Mouse (Mus musculus) forebrain, embryonic 13.5 days (tissue): ENCODE measurements around the gene Ccpg1os. TPM values are rescaled to one million over a fixed set of nuclear protein-coding genes. Genes with fewer than 3 reads are reported as not detected.

ENCODE experiments used
- ATAC-seq: fragments of 200-750 bp; cut with Nextera tagmentation; 2 replicates; pipeline ENCODE4 v1.8.0; 2017
- H3K27ac ChIP-seq: fragments of 300-500 bp; sonication (generic); 2 replicates; pipeline ENCODE4 v1.5.1; 2015; ENCODE audit warnings: inconsistent platforms, mild to moderate bottlenecking, moderate library complexity
- H3K27me3 ChIP-seq: fragments of 300-500 bp; sonication (generic); 2 replicates; pipeline ENCODE4 v1.6.1; 2015; ENCODE audit warnings: mild to moderate bottlenecking, inconsistent platforms
- H3K36me3 ChIP-seq: fragments of 300-500 bp; sonication (generic); 2 replicates; pipeline ENCODE4 v1.6.1; 2015; ENCODE audit warnings: mild to moderate bottlenecking, inconsistent platforms; ENCODE audit not compliant: poor library complexity, severe bottlenecking
- H3K4me1 ChIP-seq: fragments of 300-500 bp; sonication (generic); 2 replicates; pipeline ENCODE4 v1.6.1; 2015; ENCODE audit warnings: inconsistent platforms
- H3K4me2 ChIP-seq: fragments of 300-500 bp; sonication (generic); 2 replicates; pipeline ENCODE4 v1.6.1; 2015; ENCODE audit warnings: inconsistent platforms, mild to moderate bottlenecking, moderate library complexity
- H3K4me3 ChIP-seq: fragments of 300-500 bp; sonication (generic); 2 replicates; pipeline ENCODE4 v1.5.1; 2015; ENCODE audit warnings: mild to moderate bottlenecking, inconsistent platforms
- H3K9ac ChIP-seq: fragments of 300-500 bp; sonication (generic); 2 replicates; pipeline ENCODE4 v1.6.1; 2015; ENCODE audit warnings: mild to moderate bottlenecking, inconsistent platforms
- H3K9me3 ChIP-seq: fragments of 300-500 bp; sonication (generic); replicated peaks from 2 replicates; pipeline ENCODE4 v1.6.1; 2016; ENCODE audit warnings: inconsistent platforms
- WGBS: fragments of 180-500 bp; shearing (Covaris S2); methylation state at CpG from one replicate; pipeline ENCODE4 v1.1.7; 2015; 5-methylcytosine and 5-hydroxymethylcytosine counted together
- microRNA-seq: library from miRNA; unstranded; fragments of <30 nt; microRNA quantifications from one replicate; pipeline ENCODE4, GENCODE M21; 2016
- polyA plus RNA-seq: library from polyadenylated mRNA; unstranded; fragments of >200 nt; fragmentation: Nextera tagmentation; extraction: Ambion mirVana; gene quantifications from 2 replicates; pipeline ENCODE4 v1.2.1, GENCODE M21; 2015

The Ccpg1os gene
- polyA plus RNA-seq, 1 experiment from 2014 or later: 26.9 TPM

DNA sequence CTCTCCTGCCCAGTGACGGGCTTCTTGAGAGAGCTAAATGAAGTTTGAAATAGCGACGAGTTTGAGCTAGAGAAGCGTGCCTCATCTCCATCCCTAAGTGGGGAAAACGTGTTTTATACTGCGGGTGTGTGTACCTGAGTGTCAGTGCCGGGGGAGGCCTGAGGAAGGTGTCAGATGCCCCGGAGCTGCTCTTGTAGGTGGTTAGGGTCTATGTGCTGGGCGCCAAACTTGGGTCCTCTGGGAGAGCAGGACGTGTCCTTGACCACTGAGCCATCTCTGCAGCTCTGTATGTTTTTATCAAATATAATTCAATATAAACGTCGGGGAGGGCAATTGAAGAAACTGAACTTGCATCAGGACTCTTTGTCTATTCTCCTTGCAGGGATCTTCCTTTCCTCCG is 40.9 kb downstream of the Ccpg1os start:
- Histone ChIP-seq H3K27ac (no peak overlapping the region), H3K4me2 (no peak overlapping the region), H3K27me3 (no peaks in the 10 kb centered on the region), H3K4me3 (no peak overlapping the region), H3K36me3 (peaks cover 32% of the 10 kb centered on the region), H3K9me3 (peaks cover 5% of the 10 kb centered on the region; the same call in 1 of the 2 replicates), H3K4me1 (no peaks in the 10 kb centered on the region), H3K9ac (no peak overlapping the region)
- ATAC-seq: no peak
- WGBS: 95% methylated on average over 13 of the region's 13 CpGs

- 67% methylated on average over 3 of the region's 3 CpGs for WGBS
- ATAC-seq: no peak
- Histone ChIP-seq H3K27ac (no peak overlapping the region), H3K4me3 (no peak overlapping the region), H3K4me2 (no peak overlapping the region), H3K9ac (no peak overlapping the region), H3K27me3 (no peaks in the 10 kb centered on the region), H3K4me1 (no peaks in the 10 kb centered on the region), H3K36me3 (peaks cover 32% of the 10 kb centered on the region), H3K9me3 (peaks cover 5% of the 10 kb centered on the region; the same call in 1 of the 2 replicates)
Measured at GRCm38 (mm10) chr9:72943424-72943823, 41.8 kb downstream of the Ccpg1os start.

DNA sequence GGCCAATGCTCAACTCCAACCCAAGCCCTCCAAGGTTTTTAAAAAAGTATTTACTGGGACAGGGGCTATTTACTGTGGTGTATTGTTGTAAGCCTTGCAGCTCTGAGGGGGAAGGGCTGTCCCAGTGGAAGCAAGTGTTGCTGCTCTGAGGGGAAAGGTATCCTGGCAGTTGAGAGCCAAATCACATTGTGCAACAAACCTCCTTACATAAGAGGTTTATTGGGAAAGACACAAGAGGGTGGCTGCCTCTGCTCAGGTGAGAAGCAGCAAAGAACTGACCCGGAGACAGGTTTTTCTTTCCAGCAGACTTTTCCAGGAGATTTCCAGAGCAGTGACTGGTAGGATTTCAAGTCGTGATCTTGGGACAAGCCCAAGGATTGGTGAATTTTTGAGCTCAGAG is 48.9 kb downstream of the Ccpg1os start:
- WGBS: 87% methylated on average over 2 of the region's 2 CpGs
- Histone ChIP-seq H3K27ac (no peak overlapping the region), H3K27me3 (no peaks in the 10 kb centered on the region)

DNA sequence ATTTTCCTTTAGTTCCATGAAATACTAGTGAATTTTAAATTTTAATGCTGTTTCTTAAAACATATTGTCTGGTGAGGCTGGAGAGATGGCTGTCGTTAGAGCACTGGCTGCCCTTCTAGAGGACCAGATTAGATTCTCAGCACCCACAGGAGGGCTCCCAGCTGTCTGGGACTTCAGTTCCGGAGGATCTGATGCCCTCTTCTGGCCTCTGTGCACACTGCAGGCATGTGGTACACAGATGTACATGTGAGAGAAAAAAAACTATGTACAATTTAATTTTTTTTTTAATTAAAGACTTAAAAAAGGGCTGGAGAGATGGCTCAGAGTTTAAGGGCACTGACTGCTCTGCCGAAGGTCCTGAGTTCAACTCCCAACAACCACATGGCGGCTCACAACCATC is 49.9 kb downstream of the Ccpg1os start:
- no peaks in the 10 kb centered on the region for H3K4me1 ChIP-seq
- WGBS: 91% methylated on average over 4 of the region's 4 CpGs
- peaks cover 18% of the 10 kb centered on the region for H3K36me3 ChIP-seq
- no peak for ATAC-seq
- H3K27me3 ChIP-seq: no peaks in the 10 kb centered on the region
- H3K9ac ChIP-seq: no peak overlapping the region
- H3K4me3 ChIP-seq: no peak overlapping the region
- no peaks in the 10 kb centered on the region for H3K9me3 ChIP-seq
- H3K4me2 ChIP-seq: no peak overlapping the region
- H3K27ac ChIP-seq: no peak overlapping the region

More for the DNA sequence above, 48.9 kb downstream of the Ccpg1os start:
- Histone ChIP-seq H3K4me2 (no peak overlapping the region), H3K9me3 (no peaks in the 10 kb centered on the region), H3K4me3 (no peak overlapping the region), H3K9ac (no peak overlapping the region), H3K36me3 (peaks cover 16% of the 10 kb centered on the region), H3K4me1 (no peaks in the 10 kb centered on the region)
- ATAC-seq: no peak

DNA sequence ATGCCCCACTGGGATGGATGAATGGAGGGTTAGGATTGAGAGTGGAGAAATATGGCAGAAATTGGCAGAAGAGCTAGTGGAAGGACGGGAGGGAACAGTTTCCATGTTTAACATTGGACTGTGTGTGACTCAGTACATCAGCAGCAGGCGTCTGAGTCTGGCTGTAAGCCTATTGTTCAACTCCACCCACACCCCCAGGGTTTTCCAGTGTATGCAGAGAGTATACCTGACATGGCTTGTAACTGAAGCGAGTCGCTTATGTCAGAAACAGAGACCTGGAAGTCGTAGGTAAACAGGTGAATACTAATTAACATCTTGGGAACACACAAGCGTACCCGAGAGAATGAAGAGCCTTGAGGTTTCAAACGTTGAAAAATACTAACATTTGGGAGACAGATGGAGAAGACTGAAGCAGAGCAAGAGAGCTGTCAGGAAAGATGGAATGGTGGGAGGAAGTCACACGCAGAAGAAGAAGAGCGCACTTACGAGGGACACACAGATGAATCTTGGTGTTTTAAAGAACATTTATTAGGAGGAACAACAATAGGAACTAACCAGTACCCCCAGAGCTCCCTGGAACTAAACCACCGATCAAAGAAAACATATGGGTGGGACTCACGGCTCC is 53.9 kb downstream of the Ccpg1os start:
- no peaks in the 10 kb centered on the region for H3K9me3 ChIP-seq
- no peaks in the 10 kb centered on the region for H3K27me3 ChIP-seq
- no peak overlapping the region for H3K4me3 ChIP-seq
- 81% methylated on average over 13 of the region's 13 CpGs for WGBS
- H3K27ac ChIP-seq: no peak overlapping the region
- ATAC-seq: no peak; the same call in 1 of the 2 replicates
- H3K4me1 ChIP-seq: peaks cover 24% of the 10 kb centered on the region
- H3K4me2 ChIP-seq: no peak overlapping the region
- H3K9ac ChIP-seq: no peak overlapping the region
- H3K36me3 ChIP-seq: peaks cover 19% of the 10 kb centered on the region

Small RNAs within 50 kb of the gene (microRNA-seq; reads per million reads assigned to microRNA genes)
- gene Gm27353: not detected

Other genes with a start within 250 kb of the Ccpg1os start
- 0.43 and 0.74 TPM in 2 replicates for gene Prtg, start 178.5 kb downstream of the Ccpg1os start, polyA plus RNA-seq
- gene Pygo1, start 59.7 kb downstream of the Ccpg1os start, polyA plus RNA-seq: 10.5 and 10.7 TPM in 2 replicates
- gene Dyx1c1, start 26.6 kb downstream of the Ccpg1os start, polyA plus RNA-seq: 1.7 and 2.1 TPM in 2 replicates
- gene Gm44503, start 26.5 kb downstream of the Ccpg1os start, polyA plus RNA-seq: not detected in 2 replicates
- gene Ccpg1, start within 50 bp of the Ccpg1os start, polyA plus RNA-seq: 32.0 and 32.5 TPM in 2 replicates
- 8.4 and 11.3 TPM in 2 replicates for gene Pigb, start 55.0 kb upstream of the Ccpg1os start, polyA plus RNA-seq
- 0.96 and 1.2 TPM in 2 replicates for gene Rab27a, start 59.5 kb upstream of the Ccpg1os start, polyA plus RNA-seq
- gene Khdc3, start 116.5 kb upstream of the Ccpg1os start, polyA plus RNA-seq: not detected in 2 replicates
- gene Gm20509, start 117.1 kb upstream of the Ccpg1os start, polyA plus RNA-seq: not detected in 2 replicates
- 133 and 137 TPM in 2 replicates for gene Rsl24d1, start 128.0 kb upstream of the Ccpg1os start, polyA plus RNA-seq